22 mouse cellular contexts compared by ENCODE assay signal in the genomic region with DNA sequence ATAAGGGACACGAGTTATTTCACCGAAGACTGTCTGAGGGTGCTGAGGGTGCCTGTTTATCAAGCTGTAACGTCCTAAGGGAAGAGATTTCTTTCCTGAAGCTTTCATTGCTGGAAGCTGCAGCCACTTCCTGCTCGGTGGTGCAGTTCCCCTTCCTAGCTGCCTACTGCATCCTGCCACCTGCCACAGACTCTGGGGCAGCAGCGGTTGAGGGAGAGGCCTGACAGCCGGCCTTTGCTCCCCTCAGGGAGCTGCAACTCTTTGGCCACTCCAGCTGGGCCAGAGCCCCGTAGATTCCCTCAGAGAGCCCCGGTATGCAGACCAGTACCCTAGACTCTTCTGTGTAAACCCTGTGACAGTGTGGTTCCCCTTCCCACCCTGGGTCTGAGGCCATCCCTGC. TPM values are rescaled to one million over a fixed set of nuclear protein-coding genes. Genes with fewer than 3 reads are reported as not detected.
A peak's percentile ranks its signal among the peaks of the same experiment; 100 is the strongest.
DNase-seq lines count a peak whose midpoint lies in the region; ATAC-seq and TF ChIP-seq lines count a peak whose summit lies in the region.
"Had no signal": no experiment of that assay in that cellular context is flagged by ENCODE, and none has a peak within 500 bp of the region (broad histone marks: within the 10 kb centered on the region; RNA-seq: fewer than 3 reads in every experiment).

No protein-coding gene starts in this region.

- peak overlapping the region; percentile 35; the same call in 1 of the 2 replicates for H3K9ac ChIP-seq in hindbrain, embryonic 16.5 days (ENCODE audit: low read depth, low read length)
- no peak overlapping the region for H3K9ac ChIP-seq in hindbrain, embryonic 12.5 days
- no peak overlapping the region for H3K9ac ChIP-seq in hindbrain, postnatal 0 days (replicated peaks; ENCODE audit: low read length)
- H3K9ac ChIP-seq in neural tube, embryonic 13.5 days: no peak overlapping the region
- H3K9ac ChIP-seq: intestine, embryonic 15.5 days; liver, embryonic 12.5 days; midbrain, embryonic 12.5 days; stomach, embryonic 15.5 days had no signal

- no peak for ATAC-seq in hindbrain, embryonic 16.5 days
- ATAC-seq in hindbrain, embryonic 12.5 days (ENCODE audit: low FRiP score): no peak
- no peak for ATAC-seq in hindbrain, postnatal 0 days
- no peak for ATAC-seq in neural tube, embryonic 13.5 days (ENCODE audit: low read depth)
- ATAC-seq: forebrain, embryonic 14.5 days; intestine, embryonic 15.5 days; liver, embryonic 12.5 days had no signal

- no peak overlapping the region for H3K4me3 ChIP-seq in hindbrain, embryonic 16.5 days (ENCODE audit: low read length)
- no peak overlapping the region for H3K4me3 ChIP-seq in hindbrain, embryonic 12.5 days
- no peak overlapping the region for H3K4me3 ChIP-seq in hindbrain, postnatal 0 days (ENCODE audit: low read length)
- no peak overlapping the region for H3K4me3 ChIP-seq in neural tube, embryonic 13.5 days
- H3K4me3 ChIP-seq: embryonic facial prominence, embryonic 10.5 days; intestine, embryonic 15.5 days; limb, embryonic 12.5 days; liver, embryonic 12.5 days; midbrain, embryonic 12.5 days; stomach, embryonic 15.5 days had no signal

- no peaks in the 10 kb centered on the region for H3K27me3 ChIP-seq in hindbrain, embryonic 16.5 days (replicated peaks; ENCODE audit: control insufficient read depth, insufficient read depth, low read length)
- H3K27me3 ChIP-seq in hindbrain, embryonic 12.5 days: peaks cover 21% of the 10 kb centered on the region
- H3K27me3 ChIP-seq in hindbrain, postnatal 0 days (ENCODE audit: insufficient read depth, low read length): no peaks in the 10 kb centered on the region
- H3K27me3 ChIP-seq in neural tube, embryonic 13.5 days: peaks cover 3% of the 10 kb centered on the region; the same call in 1 of the 2 replicates
- H3K27me3 ChIP-seq: stomach, embryonic 15.5 days had no signal

- WGBS in hindbrain, embryonic 16.5 days: 48% methylated on average over 8 of the region's 8 CpGs
- 49% methylated on average over 8 of the region's 8 CpGs for WGBS in hindbrain, embryonic 12.5 days
- WGBS in hindbrain, postnatal 0 days: 49% methylated on average over 8 of the region's 8 CpGs
- 50% methylated on average over 8 of the region's 8 CpGs for WGBS in neural tube, embryonic 13.5 days

- peak; percentile 19 for DNase-seq in retina, embryonic 14.5 days (ENCODE audit: low spot score)
- no peak for DNase-seq in retina, postnatal 1 day
- DNase-seq in hindbrain, postnatal 0 days (ENCODE audit: low spot score): no peak
- no peak for DNase-seq in yolk sac, embryonic 10.5 days (ENCODE audit: low spot score)
- DNase-seq: gastrocnemius, postnatal 36 days; heart, postnatal 14 days; lung, adult 2 months; right cerebral cortex, postnatal 14 days; spleen, adult 18-20 months; thymus, adult 2 months had no signal

- no peaks in the 10 kb centered on the region for H3K9me3 ChIP-seq in hindbrain, embryonic 16.5 days (ENCODE audit: control insufficient read depth, low read length)
- no peaks in the 10 kb centered on the region for H3K9me3 ChIP-seq in hindbrain, embryonic 12.5 days (replicated peaks)
- no peaks in the 10 kb centered on the region for H3K9me3 ChIP-seq in hindbrain, postnatal 0 days (ENCODE audit: low read length)
- H3K9me3 ChIP-seq in neural tube, embryonic 13.5 days: no peaks in the 10 kb centered on the region
- H3K9me3 ChIP-seq: embryonic facial prominence, embryonic 10.5 days; intestine, embryonic 15.5 days; limb, embryonic 12.5 days; liver, embryonic 12.5 days; midbrain, embryonic 12.5 days; stomach, embryonic 15.5 days had no signal

- H3K4me2 ChIP-seq in hindbrain, embryonic 16.5 days (ENCODE audit: low read length): no peak overlapping the region
- H3K4me2 ChIP-seq in hindbrain, embryonic 12.5 days (replicated peaks): no peak overlapping the region
- H3K4me2 ChIP-seq in hindbrain, postnatal 0 days (ENCODE audit: low read depth, low read length): no peak overlapping the region
- no peak overlapping the region for H3K4me2 ChIP-seq in neural tube, embryonic 13.5 days
- H3K4me2 ChIP-seq: heart, embryonic 11.5 days; intestine, embryonic 15.5 days; limb, embryonic 12.5 days; liver, embryonic 12.5 days; midbrain, embryonic 12.5 days; stomach, embryonic 15.5 days had no signal

- H3K4me1 ChIP-seq in hindbrain, embryonic 16.5 days (ENCODE audit: control insufficient read depth, insufficient read depth, low read depth, low read length): peaks cover 31% of the 10 kb centered on the region
- H3K4me1 ChIP-seq in hindbrain, embryonic 12.5 days: peaks cover 25% of the 10 kb centered on the region
- H3K4me1 ChIP-seq in hindbrain, postnatal 0 days (ENCODE audit: insufficient read depth, low read length): peaks cover 6% of the 10 kb centered on the region; the same call in 1 of the 2 replicates
- H3K4me1 ChIP-seq in neural tube, embryonic 13.5 days (replicated peaks): peaks cover 23% of the 10 kb centered on the region

- no peak for TF ChIP-seq CTCF in hindbrain, postnatal 0 days (IDR thresholded peaks at IDR 0.05; ENCODE audit: low read depth)

- H3K27ac ChIP-seq in hindbrain, embryonic 16.5 days (ENCODE audit: low read depth, low read length): no peak overlapping the region
- H3K27ac ChIP-seq in hindbrain, embryonic 12.5 days: no peak overlapping the region
- peak overlapping the region; percentile 62 for H3K27ac ChIP-seq in hindbrain, postnatal 0 days
- peak overlapping the region; percentile 50; the same call in 1 of the 2 replicates for H3K27ac ChIP-seq in neural tube, embryonic 13.5 days (replicated peaks)
- H3K27ac ChIP-seq: embryonic facial prominence, embryonic 10.5 days; intestine, embryonic 15.5 days; kidney, postnatal 0 days; limb, embryonic 12.5 days; liver, embryonic 12.5 days; midbrain, embryonic 12.5 days; stomach, embryonic 15.5 days had no signal

- no peaks in the 10 kb centered on the region for H3K36me3 ChIP-seq in hindbrain, embryonic 16.5 days (ENCODE audit: control insufficient read depth, insufficient read depth, low read length)
- H3K36me3 ChIP-seq in hindbrain, embryonic 12.5 days: no peaks in the 10 kb centered on the region
- H3K36me3 ChIP-seq in hindbrain, postnatal 0 days (ENCODE audit: insufficient read depth, low read length): no peaks in the 10 kb centered on the region
- no peaks in the 10 kb centered on the region for H3K36me3 ChIP-seq in neural tube, embryonic 13.5 days
- H3K36me3 ChIP-seq: embryonic facial prominence, embryonic 10.5 days; intestine, embryonic 15.5 days; limb, embryonic 12.5 days; liver, embryonic 12.5 days; midbrain, embryonic 12.5 days; stomach, embryonic 15.5 days had no signal

RNA-seq across cellular contexts. Expression of a gene that starts 34.1 kb away (rescaled TPM):
- polyA plus RNA-seq in hindbrain, embryonic 16.5 days (2015; fragmentation: Nextera tagmentation; extraction: Ambion mirVana): 18.9 and 20.7 TPM in 2 replicates
- 11.9 and 12.5 TPM in 2 replicates for polyA plus RNA-seq in hindbrain, embryonic 12.5 days (2016; fragmentation: Nextera tagmentation; extraction: Ambion mirVana)
- total RNA-seq in hindbrain, postnatal 0 days (2014; rRNA removed): 11.0 and 12.7 TPM in 2 replicates
- 12.7 and 16.4 TPM in 2 replicates for polyA plus RNA-seq in hindbrain, postnatal 0 days (2015; fragmentation: Nextera tagmentation; extraction: Ambion mirVana)
- polyA plus RNA-seq in neural tube, embryonic 13.5 days (2015; fragmentation: Nextera tagmentation; extraction: Ambion mirVana): 12.3 and 13.1 TPM in 2 replicates

Comparison
In these comparisons a context has a peak if more than half of its experiments do, and no peak if none do; other contexts are left out.
1. H3K27ac ChIP-seq: peak in hindbrain, postnatal 0 days (single experiment) and neural tube, embryonic 13.5 days (single experiment); none in hindbrain, embryonic 16.5 days (single experiment) and hindbrain, embryonic 12.5 days (single experiment).